Mouse (Mus musculus): ENCODE data around the gene Ptprb. TPM values are rescaled to one million over a fixed set of nuclear protein-coding genes. Genes with fewer than 3 reads are reported as not detected.
A peak's percentile ranks its signal among the peaks of the same experiment; 100 is the strongest.

The Ptprb gene
- polyA plus RNA-seq, 2 experiments, result 2.3 to 3.4 TPM

DNA sequence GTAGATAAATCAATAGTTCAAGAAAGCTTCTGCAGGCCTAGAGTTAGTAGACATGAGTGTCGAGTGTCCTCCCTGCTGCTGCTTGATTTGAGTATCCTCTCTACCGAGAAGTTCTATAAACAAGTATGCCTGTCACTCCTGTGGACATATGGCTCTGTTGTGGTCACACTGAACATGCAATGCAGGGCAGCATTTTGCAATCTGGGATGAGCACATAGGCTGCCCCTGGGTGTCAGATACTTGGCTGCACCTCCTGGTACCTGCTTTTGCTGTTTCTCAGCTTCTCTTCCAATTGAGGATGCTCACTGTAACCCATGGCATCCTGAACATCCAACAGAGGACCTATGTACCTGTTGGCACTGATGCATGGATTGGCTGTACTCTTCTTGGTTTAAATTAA is 34.1 kb downstream of the Ptprb start:
- no peak overlapping the region for H3K9ac ChIP-seq (ENCODE audit: low read depth, low read length, severe bottlenecking)
- 73% methylated on average over 2 of the region's 2 CpGs for WGBS
- DNase-seq (ENCODE audit: low spot score), result no peak
- H3K27me3 ChIP-seq (ENCODE audit: control insufficient read depth, insufficient read depth, low read length), result no peaks in the 10 kb centered on the region
- ATAC-seq (ENCODE audit: low FRiP score, low read depth), result no peak
- no peak for TF ChIP-seq POLR2A (IDR thresholded peaks at IDR 0.05; ENCODE audit: borderline replicate concordance, extremely low read depth, insufficient read depth, insufficient read length)
- H3K4me3 ChIP-seq (replicated peaks; ENCODE audit: low read length), result no peak overlapping the region
- H3K27ac ChIP-seq (replicated peaks; ENCODE audit: low read depth, low read length), result no peak overlapping the region
- H3K4me2 ChIP-seq (replicated peaks; ENCODE audit: low read depth, low read length, severe bottlenecking), result no peak overlapping the region
- no peaks in the 10 kb centered on the region for H3K36me3 ChIP-seq (ENCODE audit: control insufficient read depth, insufficient read depth, low read length)
- H3K4me1 ChIP-seq (ENCODE audit: control insufficient read depth, insufficient read depth, low read length), result no peaks in the 10 kb centered on the region
- no peaks in the 10 kb centered on the region for H3K9me3 ChIP-seq (ENCODE audit: control insufficient read depth, low read length)

GRCm38 (mm10) chr10:116310516-116311210 is 35.3 kb downstream of the Ptprb start:
- DNase-seq (ENCODE audit: low spot score), result no peak
- H3K36me3 ChIP-seq (ENCODE audit: control insufficient read depth, insufficient read depth, low read length), result no peaks in the 10 kb centered on the region
- TF ChIP-seq POLR2A (IDR thresholded peaks at IDR 0.05; ENCODE audit: borderline replicate concordance, extremely low read depth, insufficient read depth, insufficient read length), result no peak

DNA sequence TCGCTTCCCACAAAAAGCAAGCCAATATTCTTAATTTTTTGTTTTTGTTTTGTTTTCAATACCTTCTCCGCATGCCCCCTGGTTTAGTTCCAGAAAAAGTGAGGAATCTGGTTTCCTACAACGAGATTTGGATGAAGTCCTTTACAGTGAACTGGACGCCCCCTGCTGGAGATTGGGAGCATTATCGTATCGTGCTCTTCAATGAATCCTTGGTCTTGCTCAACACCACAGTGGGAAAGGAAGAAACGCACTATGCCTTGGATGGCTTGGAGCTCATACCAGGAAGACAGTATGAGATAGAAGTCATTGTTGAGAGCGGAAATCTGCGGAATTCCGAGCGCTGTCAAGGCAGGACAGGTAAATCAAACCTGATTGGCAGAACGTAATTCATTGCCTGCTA is 43.9 kb downstream of the Ptprb start:
- Histone ChIP-seq H3K4me2 (replicated peaks; ENCODE audit: low read depth, low read length, severe bottlenecking) (peak overlapping the region; percentile 36), H3K4me1 (ENCODE audit: control insufficient read depth, insufficient read depth, low read length) (no peaks in the 10 kb centered on the region), H3K27me3 (ENCODE audit: control insufficient read depth, insufficient read depth, low read length) (no peaks in the 10 kb centered on the region), H3K36me3 (ENCODE audit: control insufficient read depth, insufficient read depth, low read length) (no peaks in the 10 kb centered on the region), H3K9ac (ENCODE audit: low read depth, low read length, severe bottlenecking) (no peak overlapping the region), H3K9me3 (ENCODE audit: control insufficient read depth, low read length) (no peaks in the 10 kb centered on the region), H3K27ac (replicated peaks; ENCODE audit: low read depth, low read length) (no peak overlapping the region), H3K4me3 (replicated peaks; ENCODE audit: low read length) (0 out of 2 replicates have a peak overlapping the region, but pooled peaks have one; percentile 4)
- ATAC-seq (ENCODE audit: low FRiP score, low read depth), result 0 out of 2 replicates have a peak, but pooled peaks have one; percentile 44
- TF ChIP-seq POLR2A (IDR thresholded peaks at IDR 0.05; ENCODE audit: borderline replicate concordance, extremely low read depth, insufficient read depth, insufficient read length), result no peak
- DNase-seq (ENCODE audit: low spot score), result peak; percentile 94
- WGBS, result 21% methylated on average over 12 of the region's 12 CpGs

More at GRCm38 (mm10) chr10:116310516-116311210, 35.3 kb downstream of the Ptprb start:
- H3K27ac ChIP-seq (replicated peaks; ENCODE audit: low read depth, low read length), result no peak overlapping the region
- no peak overlapping the region for H3K4me2 ChIP-seq (replicated peaks; ENCODE audit: low read depth, low read length, severe bottlenecking)
- H3K4me3 ChIP-seq (replicated peaks; ENCODE audit: low read length), result no peak overlapping the region
- H3K9me3 ChIP-seq (ENCODE audit: control insufficient read depth, low read length), result no peaks in the 10 kb centered on the region
- H3K27me3 ChIP-seq (ENCODE audit: control insufficient read depth, insufficient read depth, low read length), result no peaks in the 10 kb centered on the region
- H3K4me1 ChIP-seq (ENCODE audit: control insufficient read depth, insufficient read depth, low read length), result no peaks in the 10 kb centered on the region
- 72% methylated on average over 11 of the region's 11 CpGs for WGBS
- no peak for ATAC-seq (ENCODE audit: low FRiP score, low read depth)
- no peak overlapping the region for H3K9ac ChIP-seq (ENCODE audit: low read depth, low read length, severe bottlenecking)

- no peak for DNase-seq (ENCODE audit: low spot score)
- peaks cover 9% of the 10 kb centered on the region for H3K4me1 ChIP-seq (ENCODE audit: control insufficient read depth, insufficient read depth, low read length)
- no peak overlapping the region for H3K4me2 ChIP-seq (replicated peaks; ENCODE audit: low read depth, low read length, severe bottlenecking)
- 77% methylated on average over 5 of the region's 5 CpGs for WGBS
- no peak overlapping the region for H3K27ac ChIP-seq (replicated peaks; ENCODE audit: low read depth, low read length)
- H3K9ac ChIP-seq (ENCODE audit: low read depth, low read length, severe bottlenecking), result no peak overlapping the region
- H3K36me3 ChIP-seq (ENCODE audit: control insufficient read depth, insufficient read depth, low read length), result no peaks in the 10 kb centered on the region
- H3K4me3 ChIP-seq (replicated peaks; ENCODE audit: low read length), result no peak overlapping the region
- ATAC-seq (ENCODE audit: low FRiP score, low read depth), result no peak
- TF ChIP-seq POLR2A (IDR thresholded peaks at IDR 0.05; ENCODE audit: borderline replicate concordance, extremely low read depth, insufficient read depth, insufficient read length), result no peak
- H3K27me3 ChIP-seq (ENCODE audit: control insufficient read depth, insufficient read depth, low read length), result no peaks in the 10 kb centered on the region
- no peaks in the 10 kb centered on the region for H3K9me3 ChIP-seq (ENCODE audit: control insufficient read depth, low read length)
Measured at GRCm38 (mm10) chr10:116329086-116329485, 53.8 kb downstream of the Ptprb start.

DNA sequence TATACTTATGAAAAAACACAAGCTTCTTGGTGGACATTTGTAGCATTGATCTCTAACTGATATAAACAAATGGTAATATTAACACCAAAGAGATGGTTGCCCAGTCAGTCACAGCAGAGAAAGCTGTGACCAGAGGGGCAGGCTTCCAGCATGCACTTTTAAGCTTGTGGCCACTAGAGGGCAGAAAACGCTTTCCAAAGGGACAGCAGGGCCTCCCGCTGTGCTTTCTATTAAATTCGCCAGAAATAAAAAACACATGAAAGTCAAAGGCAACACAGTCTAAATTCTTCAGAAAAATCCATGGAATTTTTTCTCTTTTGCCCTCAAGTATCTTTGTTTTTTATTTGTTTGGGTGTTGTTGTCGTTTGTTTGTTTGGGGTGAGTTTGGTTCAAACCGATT is 55.1 kb downstream of the Ptprb start:
- Histone ChIP-seq H3K4me3 (replicated peaks; ENCODE audit: low read length) (peak overlapping the region; percentile 26), H3K4me2 (replicated peaks; ENCODE audit: low read depth, low read length, severe bottlenecking) (peak overlapping the region; percentile 50), H3K27ac (replicated peaks; ENCODE audit: low read depth, low read length) (no peak overlapping the region), H3K4me1 (ENCODE audit: control insufficient read depth, insufficient read depth, low read length) (peaks cover 9% of the 10 kb centered on the region), H3K9me3 (ENCODE audit: control insufficient read depth, low read length) (no peaks in the 10 kb centered on the region), H3K27me3 (ENCODE audit: control insufficient read depth, insufficient read depth, low read length) (no peaks in the 10 kb centered on the region), H3K9ac (ENCODE audit: low read depth, low read length, severe bottlenecking) (peak overlapping the region; percentile 5; the same call in 1 of the 2 replicates), H3K36me3 (ENCODE audit: control insufficient read depth, insufficient read depth, low read length) (no peaks in the 10 kb centered on the region)
- 11% methylated on average over 5 of the region's 5 CpGs for WGBS
- DNase-seq (ENCODE audit: low spot score) (peak; percentile 94), ATAC-seq (ENCODE audit: low FRiP score, low read depth) (peak; percentile 72; the same call in 1 of the 2 replicates)
- TF ChIP-seq POLR2A (IDR thresholded peaks at IDR 0.05; ENCODE audit: borderline replicate concordance, extremely low read depth, insufficient read depth, insufficient read length), result no peak
